Mouse (Mus musculus) inflammation-experienced regulatory T-cells, adult 6 months (primary cell): ENCODE data around the gene B9d2. TPM values are rescaled to one million over a fixed set of nuclear protein-coding genes. Genes with fewer than 3 reads are reported as not detected.

Source experiments
- ATAC-seq: one replicate; pipeline ENCODE4 v1.8.0; 2017
- polyA plus RNA-seq, 3 experiments: library from polyadenylated mRNA; unstranded; fragments of 100-300 nt; shearing (Covaris generic); gene quantifications; one replicate each; pipeline ENCODE4 v1.2.1; 2017

Gene B9d2
- polyA plus RNA-seq, 3 experiments from 2014 or later = 55.9 to 76.1 (median 57.2) TPM

- no peak for ATAC-seq
Measured at GRCm38 (mm10) chr7:25734991-25735390, 54.4 kb downstream of the B9d2 start.

Other genes with a start within 250 kb of the B9d2 start
- gene Ceacam1, start 203.2 kb upstream of the B9d2 start, polyA plus RNA-seq = under 1 TPM in 1 of 3 experiments, not detected in 2; 0.54 TPM
- under 1 TPM in 1 of 3 experiments, not detected in 2; 0.20 TPM for gene Ceacam2, start 140.9 kb upstream of the B9d2 start, polyA plus RNA-seq
- not detected for gene Erich4, start 64.9 kb upstream of the B9d2 start, polyA plus RNA-seq
- 10 to 100 TPM; 27.1 to 55.4 (median 47.5) TPM for gene Dmac2, start 61.4 kb upstream of the B9d2 start, polyA plus RNA-seq
- gene B3gnt8, start 54.1 kb upstream of the B9d2 start, polyA plus RNA-seq = under 1 TPM in 2 of 3 experiments, not detected in 1; 0.40 to 0.45 TPM
- gene Bckdha, start 21.8 kb upstream of the B9d2 start, polyA plus RNA-seq = 10 to 100 TPM; 10.5 to 16.7 (median 15.5) TPM
- gene Exosc5, start 21.6 kb upstream of the B9d2 start, polyA plus RNA-seq = 100 to 1,000 TPM in 2 of 3 experiments, 10 to 100 TPM in 1; 65.5 to 124 (median 103) TPM
- gene Tmem91, start 5.6 kb upstream of the B9d2 start, polyA plus RNA-seq = 10 to 100 TPM in 2 of 3 experiments, 1 to 10 TPM in 1; 8.2 to 23.6 (median 14.4) TPM
- 1 to 10 TPM; 4.6 to 6.7 (median 5.4) TPM for gene Tgfb1, start 6.2 kb downstream of the B9d2 start, polyA plus RNA-seq
- 10 to 100 TPM; 41.2 to 45.8 (median 45.8) TPM for gene Ccdc97, start 38.3 kb downstream of the B9d2 start, polyA plus RNA-seq
- gene Hnrnpul1, start 74.0 kb downstream of the B9d2 start, polyA plus RNA-seq = 10 to 100 TPM; 46.6 to 56.2 (median 54.7) TPM
- 10 to 100 TPM; 18.6 to 32.5 (median 25.5) TPM for gene Axl, start 107.9 kb downstream of the B9d2 start, polyA plus RNA-seq
- gene Cyp2s1, start 136.1 kb downstream of the B9d2 start, polyA plus RNA-seq = 1 to 10 TPM; 2.9 to 4.1 (median 3.0) TPM
- gene Cyp2b10, start 216.8 kb downstream of the B9d2 start, polyA plus RNA-seq = not detected